Mouse (Mus musculus) frontal cortex, postnatal 36 days (tissue): ENCODE measurements around the gene Sema4c.
A peak's percentile ranks its signal among the peaks of the same experiment; 100 is the strongest.

Source experiments
- DNase-seq, 2 experiments: peaks; one replicate each; pipeline ENCODE4 v3.0.0; 2022; ENCODE audit warnings: low spot score in 2 of 2

Gene Sema4c

GRCm38 (mm10) chr1:36508238-36508637 is 49.9 kb downstream of the Sema4c start:
- DNase-seq: no peak

DNA sequence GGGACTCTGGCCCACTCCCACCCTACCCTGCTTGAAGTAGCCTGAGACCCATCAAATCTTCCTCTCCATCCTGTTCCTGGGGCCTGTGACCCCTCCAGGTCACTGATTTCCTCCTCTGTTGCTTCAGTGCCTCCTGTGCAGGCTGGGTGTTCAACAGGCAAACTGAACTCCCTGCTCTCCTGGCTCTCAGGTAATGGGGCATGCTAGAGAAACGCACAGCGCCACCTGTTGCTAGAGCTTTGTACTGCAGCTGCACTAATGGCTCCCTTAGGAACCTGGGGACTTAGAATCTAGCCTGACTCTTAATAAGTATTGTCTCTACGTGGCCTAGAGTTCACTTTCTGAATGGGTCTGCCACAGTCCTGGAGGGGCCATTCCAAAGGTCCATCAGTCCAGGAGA is 56.9 kb downstream of the Sema4c start:
- DNase-seq: peak; percentile 73 to 74
